Mouse (Mus musculus): ENCODE results near the gene Pakap.

Gene Pakap

DNA sequence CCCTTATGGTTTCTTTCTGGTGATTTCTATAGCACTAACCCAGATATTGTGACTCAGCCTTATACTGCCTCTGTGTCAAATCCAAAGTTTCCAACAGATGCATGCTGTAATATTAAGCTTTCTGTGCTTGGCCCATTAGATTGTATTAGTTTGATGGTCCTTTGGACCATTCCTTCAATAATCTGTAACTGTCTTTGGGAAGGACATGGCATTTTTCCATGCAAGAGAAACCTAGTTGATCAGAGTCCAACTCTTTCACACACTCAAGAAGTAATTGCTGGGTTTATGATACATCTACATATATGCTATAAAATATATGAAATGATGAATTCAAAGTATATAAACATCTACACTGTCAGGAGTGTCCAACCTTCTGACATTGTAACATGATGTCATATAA lies 147.9 kb downstream of the Pakap start:
- no peak for DNase-seq (ENCODE audit: low spot score in 2 of 2)

- DNase-seq (ENCODE audit: low spot score in 2 of 2): no peak
Observed at GRCm38 (mm10) chr4:57716735-57717134, 148.8 kb downstream of the Pakap start.

DNA sequence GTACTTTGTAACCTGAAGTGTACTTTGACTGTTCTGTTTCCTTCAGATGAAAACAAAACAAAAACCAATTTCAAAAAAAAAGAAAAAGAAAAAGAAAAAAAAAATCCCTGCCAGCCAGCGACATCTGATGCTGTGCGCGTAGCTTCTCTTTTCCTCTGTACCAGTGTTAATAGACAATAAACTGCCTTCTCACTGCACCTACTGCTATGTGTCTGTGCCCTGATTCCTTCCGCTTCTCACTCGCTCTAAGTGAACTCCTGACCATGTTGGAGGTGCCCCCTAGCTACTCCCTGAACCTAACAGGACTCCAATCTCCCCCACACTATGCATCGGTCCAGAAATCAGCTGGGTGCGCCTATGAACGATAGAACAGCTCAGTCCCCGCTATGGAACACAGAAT lies 149.4 kb downstream of the Pakap start, which contains the start of gene Akap2:
Akap2 (plus strand) TSS at position 304 of the 400 bp plus-strand sequence.
- DNase-seq (ENCODE audit: low spot score in 2 of 2): no peak

DNA sequence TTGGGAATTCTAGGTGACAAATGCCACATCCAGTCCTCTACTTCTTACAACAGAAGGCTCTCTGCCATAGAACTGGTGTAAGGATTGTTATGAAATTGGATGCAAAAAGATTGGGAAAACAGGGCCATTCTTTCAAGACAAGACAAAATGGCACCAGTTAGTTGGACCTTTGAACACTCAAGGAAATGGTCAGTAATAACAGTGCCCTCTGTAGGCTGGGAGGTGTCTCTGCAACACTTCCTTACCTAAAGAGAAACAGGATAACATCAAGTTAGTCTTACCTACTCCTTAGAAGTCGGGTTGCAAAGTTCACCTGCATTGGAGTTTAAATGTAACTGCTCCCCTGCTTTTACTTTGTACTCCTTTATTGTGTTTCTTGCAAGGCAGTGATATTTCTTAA lies 151.4 kb downstream of the Pakap start:
- no peak for DNase-seq (ENCODE audit: low spot score in 2 of 2)

DNA sequence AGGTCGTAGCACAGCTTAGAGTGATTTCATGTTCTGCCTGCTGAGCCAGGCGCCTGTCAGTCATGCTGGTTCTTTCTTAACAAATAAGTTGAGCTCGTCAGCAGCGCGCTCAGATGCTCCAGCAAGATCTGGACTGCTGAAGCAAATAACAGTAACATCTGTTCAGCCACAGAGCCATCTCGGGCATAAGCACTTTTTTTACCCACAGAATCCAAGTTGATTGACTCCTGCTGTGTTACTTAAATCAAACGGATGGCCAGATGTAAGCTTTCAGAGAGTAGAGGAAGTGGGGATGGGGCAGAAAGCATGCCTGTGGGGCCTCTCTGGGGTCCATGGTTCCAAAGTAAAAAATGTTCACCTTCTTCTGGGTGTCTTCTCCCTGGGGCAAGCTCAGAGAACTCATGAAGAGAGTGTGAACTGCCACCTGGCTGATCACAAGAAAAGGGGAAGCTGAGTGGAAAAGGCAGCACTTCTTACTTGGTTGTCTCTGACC lies 152.9 kb downstream of the Pakap start:
- no peak for DNase-seq (ENCODE audit: low spot score in 2 of 2)

GRCm38 (mm10) chr4:57722296-57722695 lies 154.3 kb downstream of the Pakap start:
- DNase-seq (ENCODE audit: low spot score in 2 of 2): no peak

GRCm38 (mm10) chr4:57723659-57724058 lies 155.7 kb downstream of the Pakap start:
- DNase-seq (ENCODE audit: low spot score in 2 of 2): no peak

- no peak for DNase-seq (ENCODE audit: low spot score in 2 of 2)
Observed at GRCm38 (mm10) chr4:57725569-57725968, 157.6 kb downstream of the Pakap start.

- no peak for DNase-seq (ENCODE audit: low spot score in 2 of 2)
Observed at GRCm38 (mm10) chr4:57728611-57729183, 160.7 kb downstream of the Pakap start.

DNA sequence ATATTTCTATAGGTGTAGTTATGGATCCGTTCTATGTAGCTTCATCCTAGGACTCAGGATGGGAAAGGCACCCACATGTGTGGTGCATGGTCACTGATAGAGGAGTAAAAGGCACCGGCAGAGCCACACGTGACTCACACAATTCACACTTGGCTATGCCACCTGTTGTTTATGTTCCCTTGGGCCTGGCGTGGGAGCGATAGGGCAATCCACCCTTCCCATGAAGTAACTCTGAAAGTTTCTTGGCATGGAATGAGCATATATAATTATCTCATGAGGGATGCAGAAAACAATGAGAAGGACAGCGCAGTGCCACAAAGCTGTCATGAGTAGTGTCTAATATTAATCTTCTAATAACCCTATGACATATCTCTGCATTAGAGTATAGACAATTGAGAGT lies 162.1 kb downstream of the Pakap start:
- DNase-seq (ENCODE audit: low spot score in 2 of 2): no peak

GRCm38 (mm10) chr4:57730801-57731598 lies 163.0 kb downstream of the Pakap start:
- DNase-seq (ENCODE audit: low spot score in 2 of 2): no peak

GRCm38 (mm10) chr4:57732351-57732750 lies 164.4 kb downstream of the Pakap start:
- DNase-seq (ENCODE audit: low spot score in 2 of 2): no peak

DNA sequence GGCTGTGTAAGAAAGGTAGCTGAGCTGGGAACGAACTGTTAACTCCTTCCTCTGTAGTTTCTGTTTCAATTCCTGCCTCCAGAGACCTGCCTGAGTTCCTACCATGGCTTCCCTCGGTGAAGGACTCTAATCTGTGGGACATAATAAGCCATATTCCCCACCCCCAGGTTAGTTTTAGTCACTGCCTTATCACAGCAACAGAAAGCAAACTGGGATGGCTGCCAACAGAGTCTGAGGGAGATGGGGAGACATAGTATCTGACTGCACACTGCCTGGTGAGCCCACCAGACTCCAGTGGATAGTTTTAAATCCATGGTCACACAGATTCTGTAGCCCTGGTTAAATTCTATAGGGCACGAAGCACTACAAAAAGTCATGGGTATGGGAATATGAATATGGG lies 165.5 kb downstream of the Pakap start:
- DNase-seq (ENCODE audit: low spot score in 2 of 2): peak in 1 of 2 experiments; percentile 22

DNA sequence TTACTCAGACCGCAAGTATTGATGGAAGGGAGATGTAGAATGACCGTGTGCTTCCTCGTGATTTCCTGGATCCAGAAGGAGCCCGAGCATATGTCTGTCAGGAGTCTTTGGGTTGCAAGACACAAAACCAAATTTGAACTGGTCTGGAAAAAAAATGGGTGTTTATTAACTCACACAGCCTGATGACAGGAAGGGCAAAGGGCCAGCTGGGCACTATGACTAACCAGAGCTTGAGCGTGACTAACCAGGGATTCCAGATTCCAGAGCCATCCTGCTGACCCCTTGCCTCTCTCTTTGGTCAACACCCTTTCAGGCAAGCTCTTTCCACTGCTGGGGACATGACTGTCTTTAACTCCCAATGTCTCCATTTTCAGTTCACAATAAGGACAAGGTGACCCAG lies 167.4 kb downstream of the Pakap start:
- DNase-seq (ENCODE audit: low spot score in 2 of 2): no peak

DNA sequence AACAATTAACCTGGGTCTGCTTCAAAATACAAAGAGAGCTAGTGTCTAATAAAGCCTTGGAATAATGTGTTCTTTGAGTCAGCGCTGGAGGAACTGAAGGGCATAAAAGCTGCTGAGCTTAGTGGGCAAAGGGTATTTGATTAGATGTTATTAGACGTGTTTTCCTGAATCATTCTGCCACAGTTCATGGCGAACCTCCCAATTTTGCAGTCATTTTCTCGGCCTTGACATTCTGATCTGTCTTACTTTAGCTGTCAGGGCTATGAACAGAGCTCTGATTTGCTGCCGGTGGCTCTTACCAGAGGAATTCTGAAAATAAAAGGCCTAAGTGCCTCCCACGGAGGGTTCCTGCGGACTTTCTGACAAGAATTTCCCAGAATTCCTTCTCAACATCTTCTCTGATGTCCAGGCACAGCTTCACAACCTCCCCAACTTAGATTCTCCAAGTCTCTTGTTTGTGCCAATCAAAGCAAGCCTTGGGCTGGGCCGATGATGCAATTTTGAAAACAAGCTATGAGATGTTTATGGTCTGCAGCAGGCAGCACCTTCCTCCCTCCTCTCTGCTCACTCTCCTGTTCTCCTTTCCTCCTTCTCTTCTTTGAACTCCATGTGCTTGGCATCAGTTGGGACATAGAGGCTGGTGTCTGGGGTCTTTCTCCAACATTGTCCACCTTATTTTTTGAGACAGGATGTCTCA lies 171.0 kb downstream of the Pakap start:
- no peak for DNase-seq (ENCODE audit: low spot score in 2 of 2)

DNA sequence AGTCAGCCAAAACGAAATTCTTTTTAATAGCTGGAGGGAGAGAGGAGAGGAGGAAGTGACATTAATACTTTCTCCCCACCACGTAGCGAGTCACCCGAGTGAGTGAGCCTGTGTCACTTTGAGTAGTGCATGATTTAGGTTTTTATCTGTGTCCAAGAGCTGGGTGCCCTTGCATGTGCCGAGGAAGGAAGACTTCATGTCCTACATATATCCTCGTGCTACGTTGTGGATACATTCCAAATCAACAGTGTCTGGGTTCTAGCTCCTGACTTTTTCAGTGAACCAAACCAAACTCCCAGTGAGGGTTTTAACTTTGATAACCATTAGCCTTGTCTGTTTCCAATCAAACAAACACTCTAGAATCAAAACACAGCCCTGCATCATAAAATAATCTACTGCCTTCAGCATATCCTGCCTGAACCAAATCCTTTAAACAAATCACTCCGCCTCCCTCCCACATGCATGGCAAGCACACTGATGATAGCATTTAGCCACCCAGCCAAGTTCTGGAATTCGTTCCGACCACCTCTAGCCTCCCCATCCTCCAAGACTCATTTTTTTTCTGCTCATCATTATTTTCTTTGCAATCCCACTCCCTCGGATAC lies 175.4 kb downstream of the Pakap start:
- DNase-seq (ENCODE audit: low spot score in 2 of 2): no peak

DNA sequence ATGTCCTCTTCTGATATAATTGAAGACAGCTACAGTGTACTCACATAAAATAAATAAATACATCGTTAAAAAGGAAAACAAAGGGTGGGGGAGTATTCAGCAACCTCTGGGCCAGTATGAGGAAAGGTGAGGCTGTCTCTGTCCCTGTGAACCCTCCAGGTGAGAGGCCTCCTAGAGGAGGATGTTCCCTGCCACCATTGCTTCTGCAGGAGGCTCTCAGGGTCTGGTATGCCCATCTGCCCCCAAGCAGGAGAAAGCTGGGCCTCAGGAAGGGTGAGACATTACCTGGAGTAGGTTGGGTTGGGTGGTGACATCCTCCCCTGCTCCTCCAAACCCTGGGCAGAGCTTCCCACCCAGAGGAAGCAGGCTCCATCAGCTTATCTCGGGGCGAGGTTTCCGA lies 182.7 kb downstream of the Pakap start:
- DNase-seq (ENCODE audit: low spot score in 2 of 2): no peak

GRCm38 (mm10) chr4:57751054-57751453 lies 183.1 kb downstream of the Pakap start:
- DNase-seq (ENCODE audit: low spot score in 2 of 2): no peak

GRCm38 (mm10) chr4:57751566-57751965 lies 183.6 kb downstream of the Pakap start:
- no peak for DNase-seq (ENCODE audit: low spot score in 2 of 2)

GRCm38 (mm10) chr4:57755085-57755484 lies 187.1 kb downstream of the Pakap start:
- no peak for DNase-seq (ENCODE audit: low spot score in 2 of 2)

GRCm38 (mm10) chr4:57757997-57758396 lies 190.0 kb downstream of the Pakap start:
- peak in 1 of 2 experiments; percentile 30 for DNase-seq (ENCODE audit: low spot score in 2 of 2)

- DNase-seq (ENCODE audit: low spot score in 2 of 2): no peak
Observed at GRCm38 (mm10) chr4:57762424-57762823, 194.4 kb downstream of the Pakap start.
